Mouse (Mus musculus) CH12.LX (cell line): ENCODE measurements around the gene Trnp1. TPM values are rescaled to one million over a fixed set of nuclear protein-coding genes. Genes with fewer than 3 reads are reported as not detected.

Experiments used
- DNase-seq: peaks from one replicate; pipeline ENCODE4 v3.0.0-alpha.2; 2013; ENCODE audit errors: extremely low read depth
- H3K27ac ChIP-seq: 2 replicates; pipeline ENCODE4 v1.5.1; 2012; ENCODE audit warnings: low read depth, mild to moderate bottlenecking, control low read depth, moderate library complexity; ENCODE audit not compliant: insufficient read depth
- H3K27me3 ChIP-seq: replicated peaks from 2 replicates; pipeline ENCODE3; 2012; ENCODE audit warnings: inconsistent platforms
- H3K36me3 ChIP-seq, 2 experiments: replicated peaks in 1 of 2; 2 replicates each; pipeline versions ENCODE3 to v1.6.1; 2012; ENCODE audit warnings: inconsistent platforms in 1 of 2, low read length in 1 of 2, mild to moderate bottlenecking in 1 of 2, mixed read lengths in 1 of 2, moderate library complexity in 1 of 2; ENCODE audit not compliant: control insufficient read depth in 1 of 2, insufficient read depth in 1 of 2
- H3K4me1 ChIP-seq, 2 experiments: 2 replicates each; pipeline ENCODE4 v1.6.1; 2012; ENCODE audit warnings: inconsistent platforms in 1 of 2, moderate library complexity in 1 of 2; ENCODE audit not compliant: insufficient read depth in 2 of 2, control insufficient read depth in 1 of 2
- H3K4me2 ChIP-seq: 2 replicates; pipeline ENCODE4 v1.6.1; 2012; ENCODE audit warnings: low read depth, mild to moderate bottlenecking, control low read depth; ENCODE audit not compliant: poor library complexity, insufficient read depth, severe bottlenecking
- H3K4me3 ChIP-seq, 3 experiments: fragments of 150-350 bp in 1 of 3; sonication (generic) in 1 of 3; replicated peaks in 1 of 3; 2 replicates each; pipeline versions ENCODE3 to v1.5.1; 2011 to 2012; ENCODE audit warnings: low read depth in 2 of 3, low read length in 2 of 3, mild to moderate bottlenecking in 2 of 3, moderate library complexity in 2 of 3, control low read depth in 1 of 3, improper control_type of control experiment in 1 of 3, inconsistent platforms in 1 of 3, mixed read lengths in 1 of 3; ENCODE audit not compliant: poor library complexity in 1 of 3
- H3K79me2 ChIP-seq: replicated peaks from 2 replicates; pipeline ENCODE4 v1.6.1; 2012; ENCODE audit warnings: mild to moderate bottlenecking, moderate library complexity; ENCODE audit not compliant: control insufficient read depth, poor library complexity, insufficient read depth, severe bottlenecking; ENCODE audit errors: extremely low read depth
- H3K9ac ChIP-seq: 2 replicates; pipeline ENCODE4 v1.6.1; 2012; ENCODE audit warnings: low read depth, mild to moderate bottlenecking, control low read depth, moderate library complexity; ENCODE audit not compliant: insufficient read depth
- H3K9me3 ChIP-seq: replicated peaks from 2 replicates; pipeline ENCODE3; 2012; ENCODE audit warnings: low read length, inconsistent platforms, mixed read lengths
- ELF1 ChIP-seq: IDR thresholded peaks from 2 replicates; pipeline ENCODE4 v1.6.1; 2014; ENCODE audit warnings: low read depth, mild to moderate bottlenecking, inconsistent platforms, low read length, improper control_type of control experiment
- GABPA ChIP-seq: IDR thresholded peaks from 2 replicates; pipeline ENCODE4 v1.6.1; 2012; ENCODE audit warnings: low read depth, low read length, improper control_type of control experiment, inconsistent platforms; ENCODE audit not compliant: insufficient replicate concordance
- HCFC1 ChIP-seq: IDR thresholded peaks from 2 replicates; pipeline ENCODE4 v1.6.1; 2012; ENCODE audit warnings: low read depth, mild to moderate bottlenecking, inconsistent platforms, low read length, improper control_type of control experiment
- IRF4 ChIP-seq: IDR thresholded peaks from 2 replicates; pipeline ENCODE4 v1.6.1; 2014; ENCODE audit warnings: low read depth, mild to moderate bottlenecking, inconsistent platforms, low read length, improper control_type of control experiment
- JUND ChIP-seq: conservative IDR thresholded peaks from 2 replicates; pipeline ENCODE4 v1.6.1; 2011; ENCODE audit warnings: low read depth, low read length, improper control_type of control experiment
- MAFK ChIP-seq: IDR thresholded peaks from 2 replicates; pipeline ENCODE4 v1.6.1; 2011; ENCODE audit warnings: low read length, improper control_type of control experiment; ENCODE audit not compliant: insufficient replicate concordance
- MXI1 ChIP-seq: IDR thresholded peaks from 2 replicates; pipeline ENCODE4 v1.6.1; 2011; ENCODE audit warnings: mild to moderate bottlenecking, low read depth, low read length, improper control_type of control experiment
- NELFE ChIP-seq: IDR thresholded peaks from 2 replicates; pipeline ENCODE4 v1.6.1; 2011; ENCODE audit warnings: low read depth, low read length, improper control_type of control experiment
- PAX5 ChIP-seq: IDR thresholded peaks from 2 replicates; pipeline ENCODE4 v1.6.1; 2012; ENCODE audit warnings: low read length, inconsistent platforms, mixed read lengths
- POLR2AphosphoS2 ChIP-seq: IDR thresholded peaks from 2 replicates; pipeline ENCODE4 v1.6.1; 2011; ENCODE audit warnings: low read depth, low read length, improper control_type of control experiment
- RAD21 ChIP-seq: IDR thresholded peaks from 2 replicates; pipeline ENCODE4 v1.6.1; 2011; ENCODE audit warnings: low read depth, mild to moderate bottlenecking, low read length, improper control_type of control experiment, moderate library complexity
- SIN3A ChIP-seq: IDR thresholded peaks from 2 replicates; pipeline ENCODE4 v1.6.1; 2012; ENCODE audit warnings: low read length, improper control_type of control experiment, inconsistent platforms
- TBP ChIP-seq: conservative IDR thresholded peaks from 2 replicates; pipeline ENCODE4 v1.6.1; 2011; ENCODE audit warnings: low read depth, low read length, improper control_type of control experiment
- UBTF ChIP-seq: IDR thresholded peaks from 2 replicates; pipeline ENCODE4 v1.6.1; 2012; ENCODE audit warnings: low read depth, mild to moderate bottlenecking, inconsistent platforms, low read length, improper control_type of control experiment, moderate library complexity
- USF2 ChIP-seq: conservative IDR thresholded peaks from 2 replicates; pipeline ENCODE4 v1.6.1; 2011; ENCODE audit warnings: low read depth, low read length, improper control_type of control experiment
- ZC3H11A ChIP-seq: IDR thresholded peaks from 2 replicates; pipeline ENCODE4 v1.6.1; 2012; ENCODE audit warnings: low read depth, mild to moderate bottlenecking, inconsistent platforms, low read length, improper control_type of control experiment
- ZMIZ1 ChIP-seq: IDR thresholded peaks from 2 replicates; pipeline ENCODE4 v1.6.1; 2012; ENCODE audit warnings: low read depth, mild to moderate bottlenecking, inconsistent platforms, low read length, improper control_type of control experiment
- dilution Hi-C: fragments of 300-500 bp; cut with MboI; formaldehyde crosslinking; loops from 2 replicates; pipeline ENCODE4 v1.14.3; 2020; ENCODE audit warnings: low sequenced_read_pairs; ENCODE audit not compliant: extremely low pct_unique_long_range_greater_than_20kb, extremely low pct_ligation_motif_present
- in situ Hi-C: fragments of 300-500 bp; cut with MboI; formaldehyde crosslinking; loops from 3 replicates; pipeline ENCODE4 v1.14.3; 2019; ENCODE audit warnings: low sequenced_read_pairs, low pct_ligation_motif_present, low pct_unique_long_range_greater_than_20kb, mixed read lengths
- polyA plus RNA-seq: library from polyadenylated mRNA; unstranded; fragments of >175 nt; gene quantifications from 2 replicates; pipeline ENCODE4 v1.2.1, GENCODE M21; 2012; ENCODE audit warnings: low read depth; ENCODE audit not compliant: insufficient read length
- total RNA-seq, 2 experiments: library from RNA; depleted of rRNA; stranded (reverse); fragments of 300-350 nt in 1 of 2; fragments of >200 nt in 1 of 2; gene quantifications; 2 replicates each; pipeline ENCODE4 v1.2.3; 2012 to 2014

The Trnp1 gene
- total and polyA plus RNA-seq, 3 experiments = not detected

DNA sequence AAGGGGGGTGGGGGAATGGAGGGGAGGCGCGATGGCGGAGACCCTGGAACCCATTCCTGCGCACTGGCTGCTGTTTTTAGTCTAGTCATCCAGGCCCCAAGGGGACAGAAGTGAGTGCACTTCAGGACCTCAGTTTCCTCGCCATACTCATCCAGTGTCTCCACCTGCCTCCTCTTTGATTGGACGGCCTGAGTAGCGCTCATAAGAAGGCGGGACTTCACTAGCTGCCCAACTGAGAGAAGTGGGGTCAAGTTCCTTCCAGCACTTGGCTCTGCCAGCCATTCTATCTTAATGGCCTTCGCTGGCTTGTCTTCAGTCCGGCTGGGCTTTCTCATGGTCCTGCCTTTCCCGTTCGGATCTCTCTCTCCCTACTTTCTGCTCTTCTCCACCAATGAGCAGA is 29.2 kb downstream of the Trnp1 start:
- TF ChIP-seq NELFE (no peak), HCFC1 (no peak), RAD21 (no peak), SIN3A (no peak)
- in situ Hi-C loops = no loop called here
- dilution Hi-C loops = no loop called here
- H3K9me3 ChIP-seq = peaks cover 5% of the 10 kb centered on the region
- no peaks in the 10 kb centered on the region for H3K79me2 ChIP-seq
- no peak overlapping the region for H3K4me3 ChIP-seq
- no peak overlapping the region for H3K4me2 ChIP-seq
- no peak overlapping the region for H3K27ac ChIP-seq
- DNase-seq = no peak
- H3K27me3 ChIP-seq = peaks cover 34% of the 10 kb centered on the region
- H3K9ac ChIP-seq = no peak overlapping the region
- no peaks in the 10 kb centered on the region for H3K36me3 ChIP-seq
- peaks cover 0 to 7% of the 10 kb centered on the region in 2 experiments; a peak in 2 of 4 replicates for H3K4me1 ChIP-seq

DNA sequence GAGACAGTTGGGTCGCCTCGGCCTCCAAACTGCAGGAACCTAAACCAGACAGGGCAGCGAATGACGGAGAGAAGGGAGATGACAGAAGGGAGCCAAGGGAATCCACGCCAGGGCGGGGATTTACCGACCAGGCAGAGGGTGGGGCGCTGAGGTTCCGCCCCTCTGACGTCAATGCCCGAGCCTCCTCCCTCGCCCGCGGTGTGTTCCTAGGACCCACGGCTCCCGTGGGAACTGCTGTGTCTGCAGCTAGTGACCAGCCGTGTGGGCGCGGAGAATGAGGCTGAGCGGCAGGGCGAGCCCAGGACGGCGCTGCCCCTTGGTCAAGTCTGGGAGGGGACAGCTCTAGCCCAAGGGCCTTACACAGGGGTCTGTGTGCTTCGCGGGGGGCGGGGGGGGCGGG is 30.3 kb downstream of the Trnp1 start:
- H3K27ac ChIP-seq = no peak overlapping the region
- peak overlapping the region in 2 of 3 experiments; percentile 32 to 57 for H3K4me3 ChIP-seq
- peaks cover 5% of the 10 kb centered on the region for H3K9me3 ChIP-seq
- H3K79me2 ChIP-seq = no peaks in the 10 kb centered on the region
- in situ Hi-C loops = no loop called here
- no peaks in the 10 kb centered on the region for H3K36me3 ChIP-seq
- H3K4me1 ChIP-seq = peaks cover 0 to 10% of the 10 kb centered on the region in 2 experiments; a peak in 2 of 4 replicates
- H3K27me3 ChIP-seq = peaks cover 27% of the 10 kb centered on the region
- no peak overlapping the region for H3K9ac ChIP-seq
- peak; percentile 66 for DNase-seq
- peak overlapping the region; percentile 68; the same call in 1 of the 2 replicates for H3K4me2 ChIP-seq
- TF ChIP-seq PAX5 (no peak), MXI1 (no peak), GABPA (no peak), ZC3H11A (no peak), TBP (no peak), IRF4 (no peak), ZMIZ1 (no peak), UBTF (no peak), POLR2AphosphoS2 (no peak), JUND (no peak), MAFK (no peak), ELF1 (no peak), USF2 (no peak), SIN3A (no peak)
- TF ChIP-seq, all 38 proteins: peak for 0
- dilution Hi-C loops = no loop called here
